Mouse (Mus musculus): ENCODE results near the gene Ece1. TPM values are rescaled to one million over a fixed set of nuclear protein-coding genes. Genes with fewer than 3 reads are reported as not detected.
"Not testable (repeated sequence)": the region's sequence is repeated elsewhere in the genome, so short reads cannot be mapped to it uniquely, and the experiment has no call there.

The Ece1 gene
- total and polyA plus RNA-seq, 3 experiments = 25.3 to 43.8 TPM; not detected in 1

GRCm38 (mm10) chr4:137844656-137845055 is 17.4 kb upstream of the Ece1 start:
- DNase-seq (ENCODE audit: low read depth, low spot score) = peak; percentile 70
- no peak overlapping the region for H3K4me3 ChIP-seq (ENCODE audit: control insufficient read depth in 1 of 2, insufficient read depth in 1 of 2, low read depth in 2 of 2, low read length in 2 of 2)
- TF ChIP-seq MXI1 (IDR thresholded peaks at IDR 0.05; ENCODE audit: low read depth, low read length) (no peak), MAZ (IDR thresholded peaks at IDR 0.05; ENCODE audit: low read depth, low read length) (no peak), MYC (IDR thresholded peaks at IDR 0.05; ENCODE audit: low read depth, low read length) (0 out of 2 replicates have a peak, but pooled peaks have one; percentile 26), ZC3H11A (IDR thresholded peaks at IDR 0.05; ENCODE audit: low read depth, low read length) (peak; percentile 75), CTCF (IDR thresholded peaks at IDR 0.05 in 2 of 3, conservative IDR thresholded peaks at IDR 0.05 in 1 of 3; ENCODE audit: control insufficient read depth in 1 of 3, insufficient read depth in 1 of 3, low read depth in 2 of 3, low read length in 3 of 3, poor library complexity in 1 of 3, severe bottlenecking in 1 of 3) (peak; percentile 71 to 84 (median 77)), RAD21 (IDR thresholded peaks at IDR 0.05; ENCODE audit: low read depth, low read length) (peak; percentile 84), SMC3 (IDR thresholded peaks at IDR 0.05; ENCODE audit: low read depth, low read length) (peak; percentile 80), MEF2A (IDR thresholded peaks at IDR 0.05; ENCODE audit: extremely low read depth, insufficient replicate concordance, low read depth, low read length, poor library complexity, severe bottlenecking) (no peak)
- no peaks in the 10 kb centered on the region for H3K79me2 ChIP-seq (ENCODE audit: control insufficient read depth, insufficient read depth, low read length, poor library complexity)
- H3K36me3 ChIP-seq (ENCODE audit: control insufficient read depth in 1 of 2, insufficient read depth in 2 of 2, low read length in 2 of 2) = no peaks in the 10 kb centered on the region
- H3K4me1 ChIP-seq (ENCODE audit: control insufficient read depth in 1 of 2, insufficient read depth in 2 of 2, low read length in 2 of 2) = no peaks in the 10 kb centered on the region
- H3K9ac ChIP-seq (ENCODE audit: control insufficient read depth, low read depth, low read length, poor library complexity, severe bottlenecking) = no peak overlapping the region
- no peak overlapping the region for H3K27ac ChIP-seq (ENCODE audit: control insufficient read depth, low read depth, low read length)
- no peaks in the 10 kb centered on the region for H3K27me3 ChIP-seq (ENCODE audit: control insufficient read depth in 1 of 2, insufficient read depth in 2 of 2, low read length in 2 of 2)
- H3K9me3 ChIP-seq (replicated peaks; ENCODE audit: insufficient read depth, low read length) = no peaks in the 10 kb centered on the region

DNA sequence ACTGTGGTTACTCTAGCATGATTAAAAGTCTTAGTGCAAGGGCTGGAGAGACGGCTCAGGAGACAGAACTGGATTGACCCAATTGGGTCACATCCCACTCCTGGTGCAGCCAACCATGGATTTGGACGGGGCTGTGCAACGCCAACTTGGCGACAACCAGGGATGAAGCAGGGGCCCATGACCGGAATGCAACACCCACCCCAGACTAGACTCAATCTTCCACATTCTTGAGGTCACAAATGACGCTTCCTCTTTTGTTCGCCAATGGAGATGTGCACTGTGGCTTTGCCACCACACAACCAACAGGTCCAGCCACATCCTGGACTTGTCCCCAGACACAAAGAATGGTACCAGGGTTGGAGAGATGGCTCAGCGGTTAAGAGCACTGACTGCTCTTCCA is 14.4 kb upstream of the Ece1 start:
- H3K27ac ChIP-seq (ENCODE audit: control insufficient read depth, low read depth, low read length); H3K79me2 ChIP-seq (ENCODE audit: control insufficient read depth, insufficient read depth, low read length, poor library complexity); H3K9ac ChIP-seq (ENCODE audit: control insufficient read depth, low read depth, low read length, poor library complexity, severe bottlenecking); H3K9me3 ChIP-seq (replicated peaks; ENCODE audit: insufficient read depth, low read length); H3K4me1 ChIP-seq (ENCODE audit: control insufficient read depth in 1 of 2, insufficient read depth in 2 of 2, low read length in 2 of 2); H3K36me3 ChIP-seq (ENCODE audit: control insufficient read depth in 1 of 2, insufficient read depth in 2 of 2, low read length in 2 of 2); H3K4me3 ChIP-seq (ENCODE audit: control insufficient read depth in 1 of 2, insufficient read depth in 1 of 2, low read depth in 2 of 2, low read length in 2 of 2); H3K27me3 ChIP-seq (ENCODE audit: control insufficient read depth in 1 of 2, insufficient read depth in 2 of 2, low read length in 2 of 2); DNase-seq (ENCODE audit: low read depth, low spot score): not testable (repeated sequence)

GRCm38 (mm10) chr4:137850161-137850560 is 11.9 kb upstream of the Ece1 start:
- Histone ChIP-seq H3K79me2 (ENCODE audit: control insufficient read depth, insufficient read depth, low read length, poor library complexity) (no peaks in the 10 kb centered on the region), H3K9me3 (replicated peaks; ENCODE audit: insufficient read depth, low read length) (no peaks in the 10 kb centered on the region), H3K9ac (ENCODE audit: control insufficient read depth, low read depth, low read length, poor library complexity, severe bottlenecking) (no peak overlapping the region), H3K36me3 (ENCODE audit: control insufficient read depth in 1 of 2, insufficient read depth in 2 of 2, low read length in 2 of 2) (no peaks in the 10 kb centered on the region), H3K27me3 (ENCODE audit: control insufficient read depth in 1 of 2, insufficient read depth in 2 of 2, low read length in 2 of 2) (no peaks in the 10 kb centered on the region), H3K27ac (ENCODE audit: control insufficient read depth, low read depth, low read length) (no peak overlapping the region), H3K4me3 (ENCODE audit: control insufficient read depth in 1 of 2, insufficient read depth in 1 of 2, low read depth in 2 of 2, low read length in 2 of 2) (no peak overlapping the region), H3K4me1 (ENCODE audit: control insufficient read depth in 1 of 2, insufficient read depth in 2 of 2, low read length in 2 of 2) (peaks cover 0 to 4% of the 10 kb centered on the region in 2 experiments; a peak in 1 of 4 replicates)
- TF ChIP-seq BHLHE40 (IDR thresholded peaks at IDR 0.05; ENCODE audit: borderline replicate concordance, low read depth, low read length) (no peak), JUND (IDR thresholded peaks at IDR 0.05; ENCODE audit: low read depth, low read length) (no peak), TAL1 (IDR thresholded peaks at IDR 0.05; ENCODE audit: low read length) (no peak), ELF1 (IDR thresholded peaks at IDR 0.05; ENCODE audit: low read depth, low read length) (no peak), RAD21 (IDR thresholded peaks at IDR 0.05; ENCODE audit: low read depth, low read length) (no peak), MYB (IDR thresholded peaks at IDR 0.05; ENCODE audit: low read depth, low read length) (no peak), HCFC1 (IDR thresholded peaks at IDR 0.05; ENCODE audit: low read depth, low read length) (no peak), USF2 (IDR thresholded peaks at IDR 0.05; ENCODE audit: borderline replicate concordance in 1 of 2, insufficient read depth in 1 of 2, low read depth in 1 of 2, low read length in 2 of 2) (no peak), NELFE (IDR thresholded peaks at IDR 0.05; ENCODE audit: low read depth, low read length) (no peak), KAT2A (conservative IDR thresholded peaks at IDR 0.05; ENCODE audit: low read depth, low read length) (no peak), POLR2AphosphoS5 (IDR thresholded peaks at IDR 0.05; ENCODE audit: borderline replicate concordance, low read depth, low read length) (no peak), MYC (IDR thresholded peaks at IDR 0.05; ENCODE audit: low read depth, low read length) (no peak), EP300 (IDR thresholded peaks at IDR 0.05; ENCODE audit: low read depth in 1 of 2, low read length in 2 of 2) (no peak), NRF1 (IDR thresholded peaks at IDR 0.05; ENCODE audit: insufficient read depth, low read depth, low read length, poor library complexity, severe bottlenecking) (no peak), SMC3 (IDR thresholded peaks at IDR 0.05; ENCODE audit: low read depth, low read length) (no peak), ZNF384 (IDR thresholded peaks at IDR 0.05; ENCODE audit: low read depth, low read length) (no peak), SIN3A (IDR thresholded peaks at IDR 0.05; ENCODE audit: low read length) (no peak)
- no peak for DNase-seq (ENCODE audit: low read depth, low spot score)
